Mouse (Mus musculus): ENCODE results near the gene Insc. TPM values are rescaled to one million over a fixed set of nuclear protein-coding genes. Genes with fewer than 3 reads are reported as not detected.

Gene Insc
- total and polyA plus RNA-seq, 3 experiments, result 0.16 to 0.64 (median 0.25) TPM

DNA sequence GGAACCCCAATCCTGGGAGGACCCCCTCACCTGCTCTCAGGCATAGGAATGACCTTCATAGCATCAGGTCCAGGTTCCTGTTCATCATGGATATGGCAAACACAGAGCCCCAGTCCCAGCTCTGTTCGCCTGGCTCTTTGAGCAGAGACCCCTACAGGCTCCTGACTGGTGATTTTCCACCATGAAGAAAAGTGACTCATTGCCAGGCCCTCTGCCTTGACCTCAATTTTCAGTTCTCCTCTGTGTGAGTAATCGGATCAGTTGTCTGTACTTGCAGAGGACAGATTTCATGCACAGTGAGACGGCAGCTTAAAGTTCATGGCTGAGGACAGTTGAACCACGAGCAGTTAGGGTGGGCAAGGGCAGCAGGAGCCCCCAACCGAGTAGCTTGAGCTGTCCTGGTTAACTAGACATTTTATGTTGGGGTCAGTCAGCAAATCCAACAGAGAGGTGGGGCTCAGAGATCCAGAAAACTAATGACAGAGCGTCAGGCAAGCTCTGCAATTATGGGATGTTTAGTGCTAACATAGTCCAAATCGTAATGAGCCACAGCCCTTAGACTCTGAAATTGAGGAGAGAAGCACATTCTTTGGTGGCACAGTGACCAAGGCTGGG is 34.8 kb downstream of the Insc start:
- no peaks in the 10 kb centered on the region for H3K36me3 ChIP-seq (ENCODE audit: control insufficient read depth, insufficient read depth, low read length)
- WGBS, result 77% methylated on average over 7 of the region's 7 CpGs
- no peak overlapping the region for H3K9ac ChIP-seq (ENCODE audit: low read depth, low read length)
- no peak overlapping the region for H3K4me3 ChIP-seq
- no peaks in the 10 kb centered on the region; the same call in 1 of the 2 replicates for H3K4me1 ChIP-seq (ENCODE audit: control insufficient read depth, insufficient read depth, low read length)
- H3K27ac ChIP-seq, result no peak overlapping the region
- H3K27me3 ChIP-seq (ENCODE audit: control insufficient read depth, insufficient read depth, low read length), result no peaks in the 10 kb centered on the region
- no peaks in the 10 kb centered on the region for H3K79me2 ChIP-seq (replicated peaks; ENCODE audit: control insufficient read depth, insufficient read depth, low read length)
- no peak for DNase-seq
- intact Hi-C loops (cut with DNase I), result no loop called here
- TF ChIP-seq EP300 (IDR thresholded peaks at IDR 0.05; ENCODE audit: insufficient read depth, low read depth, low read length) (no peak), CTCF (IDR thresholded peaks at IDR 0.05) (no peak), POLR2A (IDR thresholded peaks at IDR 0.05; ENCODE audit: insufficient read depth, low read depth, low read length) (no peak)

- Histone ChIP-seq H3K79me2 (replicated peaks; ENCODE audit: control insufficient read depth, insufficient read depth, low read length) (no peaks in the 10 kb centered on the region), H3K4me1 (ENCODE audit: control insufficient read depth, insufficient read depth, low read length) (no peaks in the 10 kb centered on the region; the same call in 1 of the 2 replicates), H3K9ac (ENCODE audit: low read depth, low read length) (no peak overlapping the region), H3K27ac (no peak overlapping the region), H3K4me3 (no peak overlapping the region), H3K36me3 (ENCODE audit: control insufficient read depth, insufficient read depth, low read length) (no peaks in the 10 kb centered on the region), H3K27me3 (ENCODE audit: control insufficient read depth, insufficient read depth, low read length) (no peaks in the 10 kb centered on the region)
- intact Hi-C loops (cut with DNase I), result no loop called here
- 71% methylated on average over 8 of the region's 8 CpGs for WGBS
- TF ChIP-seq CTCF (IDR thresholded peaks at IDR 0.05) (no peak), EP300 (IDR thresholded peaks at IDR 0.05; ENCODE audit: insufficient read depth, low read depth, low read length) (no peak), POLR2A (IDR thresholded peaks at IDR 0.05; ENCODE audit: insufficient read depth, low read depth, low read length) (no peak)
- DNase-seq, result no peak
These were observed 35.7 kb downstream of the Insc start for GRCm38 (mm10) chr7:114779056-114779660.

- H3K9ac ChIP-seq (ENCODE audit: low read depth, low read length), result no peak overlapping the region
- H3K4me1 ChIP-seq (ENCODE audit: control insufficient read depth, insufficient read depth, low read length), result no peaks in the 10 kb centered on the region
- H3K27me3 ChIP-seq (ENCODE audit: control insufficient read depth, insufficient read depth, low read length), result no peaks in the 10 kb centered on the region
- intact Hi-C loops (cut with DNase I), result no loop called here
- no peaks in the 10 kb centered on the region for H3K79me2 ChIP-seq (replicated peaks; ENCODE audit: control insufficient read depth, insufficient read depth, low read length)
- WGBS, result 81% methylated on average over 3 of the region's 3 CpGs
- no peaks in the 10 kb centered on the region for H3K36me3 ChIP-seq (ENCODE audit: control insufficient read depth, insufficient read depth, low read length)
- no peak overlapping the region for H3K27ac ChIP-seq
- TF ChIP-seq EP300 (IDR thresholded peaks at IDR 0.05; ENCODE audit: insufficient read depth, low read depth, low read length) (no peak), CTCF (IDR thresholded peaks at IDR 0.05) (no peak), POLR2A (IDR thresholded peaks at IDR 0.05; ENCODE audit: insufficient read depth, low read depth, low read length) (no peak)
- DNase-seq, result no peak
- H3K4me3 ChIP-seq, result no peak overlapping the region
These were observed 39.8 kb downstream of the Insc start for GRCm38 (mm10) chr7:114783291-114783690.

DNA sequence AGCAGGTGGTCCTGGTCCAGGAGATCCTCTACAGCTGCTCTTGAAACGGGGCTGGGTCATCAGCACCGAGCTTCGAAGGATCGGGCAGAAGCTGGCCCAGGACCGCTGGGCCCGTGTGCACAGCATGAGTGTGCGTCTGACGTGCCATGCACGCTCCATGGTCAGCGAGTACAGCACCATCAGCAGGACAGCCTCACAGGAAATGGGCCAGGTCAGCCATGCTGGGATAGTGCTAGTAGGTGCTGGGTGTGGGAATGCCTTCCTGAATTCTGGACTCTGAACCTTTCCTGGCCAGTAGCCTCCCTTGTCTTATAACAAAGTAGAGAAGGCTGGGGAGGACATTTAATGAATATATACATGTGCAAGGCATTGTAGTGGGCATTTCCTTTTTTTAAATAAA is 47.6 kb downstream of the Insc start:
- intact Hi-C loops (cut with DNase I), result no loop called here
- Histone ChIP-seq H3K4me3 (no peak overlapping the region), H3K4me1 (ENCODE audit: control insufficient read depth, insufficient read depth, low read length) (no peaks in the 10 kb centered on the region), H3K9ac (ENCODE audit: low read depth, low read length) (no peak overlapping the region), H3K79me2 (replicated peaks; ENCODE audit: control insufficient read depth, insufficient read depth, low read length) (no peaks in the 10 kb centered on the region), H3K27ac (no peak overlapping the region), H3K27me3 (ENCODE audit: control insufficient read depth, insufficient read depth, low read length) (no peaks in the 10 kb centered on the region), H3K36me3 (ENCODE audit: control insufficient read depth, insufficient read depth, low read length) (no peaks in the 10 kb centered on the region)
- DNase-seq, result no peak
- WGBS, result 92% methylated on average over 10 of the region's 10 CpGs
- TF ChIP-seq POLR2A (IDR thresholded peaks at IDR 0.05; ENCODE audit: insufficient read depth, low read depth, low read length), result no peak
- TF ChIP-seq CTCF (IDR thresholded peaks at IDR 0.05), result no peak
- no peak for TF ChIP-seq EP300 (IDR thresholded peaks at IDR 0.05; ENCODE audit: insufficient read depth, low read depth, low read length)

- H3K27me3 ChIP-seq (ENCODE audit: control insufficient read depth, insufficient read depth, low read length), result no peaks in the 10 kb centered on the region
- no peaks in the 10 kb centered on the region for H3K79me2 ChIP-seq (replicated peaks; ENCODE audit: control insufficient read depth, insufficient read depth, low read length)
- no peak for DNase-seq
- no peak overlapping the region for H3K27ac ChIP-seq
- H3K4me3 ChIP-seq, result no peak overlapping the region
- 89% methylated on average over 6 of the region's 6 CpGs for WGBS
- H3K4me1 ChIP-seq (ENCODE audit: control insufficient read depth, insufficient read depth, low read length), result no peaks in the 10 kb centered on the region
- no peaks in the 10 kb centered on the region for H3K36me3 ChIP-seq (ENCODE audit: control insufficient read depth, insufficient read depth, low read length)
- no peak for TF ChIP-seq POLR2A (IDR thresholded peaks at IDR 0.05; ENCODE audit: insufficient read depth, low read depth, low read length)
- TF ChIP-seq EP300 (IDR thresholded peaks at IDR 0.05; ENCODE audit: insufficient read depth, low read depth, low read length), result no peak
- TF ChIP-seq CTCF (IDR thresholded peaks at IDR 0.05), result no peak
- intact Hi-C loops (cut with DNase I), result no loop called here
- H3K9ac ChIP-seq (ENCODE audit: low read depth, low read length), result no peak overlapping the region
These were observed 48.5 kb downstream of the Insc start for GRCm38 (mm10) chr7:114792026-114792425.

- H3K27me3 ChIP-seq (ENCODE audit: control insufficient read depth, insufficient read depth, low read length), result no peaks in the 10 kb centered on the region
- H3K4me1 ChIP-seq (ENCODE audit: control insufficient read depth, insufficient read depth, low read length), result no peaks in the 10 kb centered on the region
- TF ChIP-seq CTCF (IDR thresholded peaks at IDR 0.05), result no peak
- no peak for TF ChIP-seq EP300 (IDR thresholded peaks at IDR 0.05; ENCODE audit: insufficient read depth, low read depth, low read length)
- TF ChIP-seq POLR2A (IDR thresholded peaks at IDR 0.05; ENCODE audit: insufficient read depth, low read depth, low read length), result no peak
- no peaks in the 10 kb centered on the region for H3K36me3 ChIP-seq (ENCODE audit: control insufficient read depth, insufficient read depth, low read length)
- no peak overlapping the region for H3K4me3 ChIP-seq
- WGBS, result 77% methylated on average over 2 of the region's 2 CpGs
- no peak overlapping the region for H3K27ac ChIP-seq
- DNase-seq, result no peak
- intact Hi-C loops (cut with DNase I), result no loop called here
- no peaks in the 10 kb centered on the region for H3K79me2 ChIP-seq (replicated peaks; ENCODE audit: control insufficient read depth, insufficient read depth, low read length)
- H3K9ac ChIP-seq (ENCODE audit: low read depth, low read length), result no peak overlapping the region
These were observed 50.9 kb downstream of the Insc start for GRCm38 (mm10) chr7:114794400-114794799.

Data from heart, adult 2 months (tissue).